Mouse (Mus musculus) lung, postnatal 0 days (tissue): ENCODE measurements around the gene Traf5.

Experiments
- CTCF ChIP-seq: IDR thresholded peaks from 2 replicates; pipeline ENCODE4 v1.5.1; 2016; ENCODE audit warnings: antibody characterized with exemption, mild to moderate bottlenecking
- EP300 ChIP-seq: IDR thresholded peaks from 2 replicates; pipeline ENCODE4 v1.6.1; 2016; ENCODE audit warnings: antibody characterized with exemption, mild to moderate bottlenecking, control low read depth

GRCm38 (mm10) chr1:191981426-191982102, 110.8 kb downstream of the Traf5 start:
- TF ChIP-seq CTCF: no peak
- no peak for TF ChIP-seq EP300
